Comparison of ENCODE assay signal across 9 mouse cellular contexts in genomic region chr6:85189911-85190591, GRCm38 (mm10). TPM values are rescaled to one million over a fixed set of nuclear protein-coding genes. Genes with fewer than 3 reads are reported as not detected.
A peak's percentile ranks its signal among the peaks of the same experiment; 100 is the strongest.
DNase-seq lines count a peak whose midpoint lies in the region; ATAC-seq and TF ChIP-seq lines count a peak whose summit lies in the region.
"Had no signal": no experiment of that assay in that cellular context is flagged by ENCODE, and none has a peak within 500 bp of the region (broad histone marks: within the 10 kb centered on the region; RNA-seq: fewer than 3 reads in every experiment).

No protein-coding gene starts in this region.

- no peaks in the 10 kb centered on the region for H3K9me3 ChIP-seq in liver, embryonic 11.5 days (ENCODE audit: control insufficient read depth, low read length)
- no peaks in the 10 kb centered on the region for H3K9me3 ChIP-seq in heart, embryonic 16.5 days (replicated peaks; ENCODE audit: control insufficient read depth, low read length)
- H3K9me3 ChIP-seq in limb, embryonic 11.5 days (ENCODE audit: control insufficient read depth, low read length), result no peaks in the 10 kb centered on the region

- no peak overlapping the region for H3K27ac ChIP-seq in liver, embryonic 11.5 days (ENCODE audit: low read depth, low read length)
- no peak overlapping the region for H3K27ac ChIP-seq in heart, embryonic 16.5 days (ENCODE audit: low read length)
- H3K27ac ChIP-seq in limb, embryonic 11.5 days (replicated peaks; ENCODE audit: low read depth, low read length), result no peak overlapping the region
- no peak overlapping the region for H3K27ac ChIP-seq in olfactory bulb, adult 2 months (ENCODE audit: insufficient read depth, low read depth, low read length)

- peaks cover 3% of the 10 kb centered on the region for H3K4me1 ChIP-seq in liver, embryonic 11.5 days (replicated peaks; ENCODE audit: control insufficient read depth, insufficient read depth, low read length)
- H3K4me1 ChIP-seq in heart, embryonic 16.5 days (ENCODE audit: control insufficient read depth, insufficient read depth, low read length), result peaks cover 16% of the 10 kb centered on the region
- H3K4me1 ChIP-seq in limb, embryonic 11.5 days (ENCODE audit: control insufficient read depth, insufficient read depth, low read length), result peaks cover 14% of the 10 kb centered on the region
- H3K4me1 ChIP-seq in olfactory bulb, adult 2 months (ENCODE audit: control insufficient read depth, insufficient read depth, low read length), result peaks cover 31% of the 10 kb centered on the region

- H3K9ac ChIP-seq in liver, embryonic 11.5 days (ENCODE audit: low read depth, low read length), result no peak overlapping the region
- no peak overlapping the region for H3K9ac ChIP-seq in heart, embryonic 16.5 days (ENCODE audit: low read length)
- no peak overlapping the region; the same call in 1 of the 2 replicates for H3K9ac ChIP-seq in limb, embryonic 11.5 days (ENCODE audit: low read length)

- peak overlapping the region; percentile 30 for H3K4me3 ChIP-seq in liver, embryonic 11.5 days (ENCODE audit: low read depth, low read length)
- H3K4me3 ChIP-seq in heart, embryonic 16.5 days (ENCODE audit: low read length), result peak overlapping the region; percentile 44
- peak overlapping the region; percentile 20 for H3K4me3 ChIP-seq in limb, embryonic 11.5 days (ENCODE audit: low read depth, low read length)
- H3K4me3 ChIP-seq in olfactory bulb, adult 2 months (ENCODE audit: insufficient read depth, low read depth, low read length), result peak overlapping the region; percentile 28

- WGBS in liver, embryonic 11.5 days, result 2% methylated on average over 52 of the region's 52 CpGs
- under 1% methylated on average over 52 of the region's 52 CpGs for WGBS in heart, embryonic 16.5 days
- WGBS in limb, embryonic 11.5 days, result under 1% methylated on average over 52 of the region's 52 CpGs
- WGBS in olfactory bulb, adult 2 months, result 2% methylated on average over 52 of the region's 52 CpGs

- H3K4me2 ChIP-seq in liver, embryonic 11.5 days, result peak overlapping the region; percentile 52
- peak overlapping the region; percentile 63 for H3K4me2 ChIP-seq in heart, embryonic 16.5 days (ENCODE audit: low read depth, low read length)
- peak overlapping the region; percentile 33 for H3K4me2 ChIP-seq in limb, embryonic 11.5 days (ENCODE audit: low read depth, severe bottlenecking)

- TF ChIP-seq CTCF in olfactory bulb, adult 2 months (IDR thresholded peaks at IDR 0.05; ENCODE audit: insufficient read depth, low read depth, low read length), result no peak

- H3K27me3 ChIP-seq in liver, embryonic 11.5 days (replicated peaks; ENCODE audit: control insufficient read depth, insufficient read depth, low read length), result peaks cover 100% of the 10 kb centered on the region
- H3K27me3 ChIP-seq in heart, embryonic 16.5 days (ENCODE audit: control insufficient read depth, insufficient read depth, low read length), result peaks cover 88% of the 10 kb centered on the region
- peaks cover 93% of the 10 kb centered on the region for H3K27me3 ChIP-seq in limb, embryonic 11.5 days (ENCODE audit: control insufficient read depth, insufficient read depth, low read length)

- ATAC-seq in liver, embryonic 11.5 days (replicated peaks; ENCODE audit: low FRiP score), result no peak
- ATAC-seq in heart, embryonic 16.5 days (replicated peaks; ENCODE audit: extremely low read depth, insufficient read depth, low FRiP score), result no peak
- no peak for ATAC-seq in limb, embryonic 11.5 days (ENCODE audit: insufficient number of reproducible peaks, low FRiP score, low TSS enrichment, low read depth)
- no peak for ATAC-seq in erythroid progenitor cell, adult 5-6 weeks (replicated peaks; ENCODE audit: low FRiP score, poor library complexity, severe bottlenecking)
- ATAC-seq in cerebellum, adult (ENCODE audit: insufficient number of reproducible peaks, low FRiP score, low TSS enrichment), result no peak

- DNase-seq in liver, embryonic 11.5 days (ENCODE audit: low spot score), result peak; percentile 60
- no peak for DNase-seq in liver
- peak; percentile 72 for DNase-seq in embryo, embryonic 9.5 days (ENCODE audit: extremely low spot score)
- DNase-seq in limb, embryonic 11.5 days (ENCODE audit: low spot score), result peak; percentile 80

- H3K36me3 ChIP-seq in liver, embryonic 11.5 days (ENCODE audit: control insufficient read depth, insufficient read depth, low read length), result no peaks in the 10 kb centered on the region
- H3K36me3 ChIP-seq in heart, embryonic 16.5 days (ENCODE audit: control insufficient read depth, insufficient read depth), result no peaks in the 10 kb centered on the region
- no peaks in the 10 kb centered on the region for H3K36me3 ChIP-seq in limb, embryonic 11.5 days (ENCODE audit: control insufficient read depth, insufficient read depth, low read length)

- no peak for TF ChIP-seq POLR2A in olfactory bulb, adult 2 months (IDR thresholded peaks at IDR 0.05; ENCODE audit: insufficient read depth, low read depth, low read length)

RNA-seq across cellular contexts. Expression of gene Emx1, which starts 2.8 kb away (rescaled TPM):
- 0.38 and 0.49 TPM in 2 replicates for polyA plus RNA-seq in liver, embryonic 11.5 days (2014; fragmentation: Nextera tagmentation; extraction: Ambion mirVana)
- polyA plus RNA-seq in heart, embryonic 16.5 days (2015; fragmentation: Nextera tagmentation; extraction: Ambion mirVana), result not detected in 2 replicates
- polyA plus RNA-seq in limb, embryonic 11.5 days (2014; fragmentation: Nextera tagmentation; extraction: Ambion mirVana), result 0.34 and 1.4 TPM in 2 replicates
- not detected in 2 replicates for polyA plus RNA-seq in olfactory bulb, adult 2 months (2012; ENCODE audit: insufficient read depth, insufficient read length, low replicate concordance, missing spikeins)
- total RNA-seq in erythroid progenitor cell, adult 5-6 weeks (2015; ENCODE audit: low replicate concordance), result not detected in 2 replicates
- total RNA-seq in erythroid progenitor cell, adult 5-6 weeks (2017; ENCODE audit: low replicate concordance), result not detected in 2 replicates
- total RNA-seq: adrenal gland, adult 18-20 months had no signal

RNA-seq across cellular contexts. Expression of gene Spr, which starts 52.5 kb away (rescaled TPM):
- polyA plus RNA-seq in liver, embryonic 11.5 days (2014; fragmentation: Nextera tagmentation; extraction: Ambion mirVana), result 66.5 and 77.7 TPM in 2 replicates
- 61.1 and 61.8 TPM in 2 replicates for polyA plus RNA-seq in heart, embryonic 16.5 days (2015; fragmentation: Nextera tagmentation; extraction: Ambion mirVana)
- polyA plus RNA-seq in limb, embryonic 11.5 days (2014; fragmentation: Nextera tagmentation; extraction: Ambion mirVana), result 63.3 and 77.8 TPM in 2 replicates
- not detected in 2 replicates for polyA plus RNA-seq in olfactory bulb, adult 2 months (2012; ENCODE audit: insufficient read depth, insufficient read length, low replicate concordance, missing spikeins)
- total RNA-seq in erythroid progenitor cell, adult 5-6 weeks (2015; ENCODE audit: low replicate concordance), result 1.1 and 1.3 TPM in 2 replicates
- total RNA-seq in erythroid progenitor cell, adult 5-6 weeks (2017; ENCODE audit: low replicate concordance), result 0.77 and 2.6 TPM in 2 replicates

Comparison
In these comparisons a context has a peak if more than half of its experiments do, and no peak if none do; other contexts are left out.
1. RNA of gene Spr, which starts 52.5 kb away (polyA plus RNA-seq): 63.3 to 77.8 TPM in limb, embryonic 11.5 days, 66.5 to 77.7 TPM in liver, embryonic 11.5 days and 61.1 to 61.8 TPM in heart, embryonic 16.5 days; not detected in olfactory bulb, adult 2 months; every median in the first group is over 10 times any median in the second.
2. Peak in every context shown above with its lines, with median percentiles within 50 percentile points of each other: H3K4me2 ChIP-seq and H3K4me3 ChIP-seq.